Mouse (Mus musculus) right cerebral cortex, postnatal 14 days (tissue): ENCODE results near the gene Ccnd3.

Source experiments
- DNase-seq: peaks from one replicate; pipeline ENCODE4 v3.0.0; 2022

Ccnd3 gene

DNA sequence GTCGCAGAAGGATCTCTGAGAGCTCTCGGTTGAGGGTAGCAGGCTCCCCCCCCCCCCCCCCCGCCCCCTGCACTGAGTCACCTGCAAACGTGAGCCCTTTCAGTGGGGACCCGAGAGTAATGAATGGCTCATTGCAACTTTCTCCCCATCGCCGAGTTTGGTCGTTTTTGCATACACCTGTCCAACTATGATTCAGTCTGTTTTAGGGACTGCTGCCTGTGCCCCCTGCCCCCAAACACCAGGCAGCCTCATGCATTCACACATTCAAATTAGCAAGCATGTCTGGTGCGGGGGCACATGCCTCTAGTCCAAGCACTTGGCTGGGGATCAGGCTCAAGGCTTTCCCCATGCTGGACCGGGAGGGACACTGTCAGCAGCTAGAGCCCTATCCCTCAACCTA is 49.8 kb downstream of the Ccnd3 start:
- no peak for DNase-seq

DNA sequence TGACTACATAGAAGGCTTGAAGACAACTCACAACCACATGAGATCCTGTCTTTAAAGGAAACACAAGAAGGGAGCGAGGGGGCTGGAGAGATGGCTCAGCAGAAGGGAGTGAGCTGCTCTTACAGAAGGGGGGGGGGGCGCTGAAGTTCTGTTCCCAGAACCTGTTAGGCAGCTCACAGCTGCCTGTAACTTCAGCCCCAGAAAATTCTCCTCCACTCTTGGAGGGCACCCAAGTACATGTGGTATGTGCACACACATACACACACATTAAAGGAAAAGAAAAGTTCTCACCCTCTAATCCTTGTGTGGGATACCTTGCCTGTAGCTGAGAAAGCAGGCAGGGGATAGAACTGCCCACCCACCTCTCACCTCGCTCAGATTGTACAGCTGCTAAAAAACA is 52.3 kb downstream of the Ccnd3 start:
- no peak for DNase-seq

DNA sequence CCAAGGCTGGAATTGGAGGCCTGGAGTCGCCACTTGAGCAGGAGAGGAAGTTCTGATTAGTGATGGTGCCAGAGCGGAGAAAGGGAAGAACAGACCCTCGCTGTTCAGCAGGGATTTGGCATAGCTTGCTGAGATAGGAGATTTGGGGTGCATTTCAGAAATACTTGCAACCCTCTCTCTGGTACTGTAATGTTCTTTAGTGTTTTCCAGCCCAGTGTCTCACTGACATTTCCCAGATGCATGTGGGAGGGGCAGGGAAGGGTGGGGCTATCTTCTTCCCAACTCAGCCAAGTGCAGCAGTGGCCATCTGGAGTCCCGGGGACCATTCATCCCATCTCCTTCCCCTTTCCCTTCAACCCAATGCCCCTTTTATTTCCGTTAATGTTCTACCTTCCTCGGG is 54.9 kb downstream of the Ccnd3 start:
- no peak for DNase-seq

DNA sequence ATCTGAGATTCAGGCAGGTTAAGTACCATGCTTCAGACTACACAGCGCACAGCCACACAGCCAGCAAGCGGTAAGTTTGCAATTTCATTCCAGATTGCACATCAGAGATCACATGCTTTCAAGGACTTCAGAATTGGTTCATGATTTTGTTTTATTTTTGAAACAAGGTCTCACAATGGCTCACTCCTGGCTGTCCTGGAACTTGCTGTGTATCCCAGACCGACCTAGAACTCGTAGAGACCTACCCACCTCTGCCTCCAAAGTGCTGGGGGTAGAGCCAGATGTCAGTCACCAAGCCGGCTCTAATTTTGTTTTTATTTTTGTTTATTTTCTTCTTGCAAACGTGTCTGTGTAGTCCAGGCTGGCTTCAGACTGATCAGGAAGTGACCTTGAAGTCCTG is 58.0 kb downstream of the Ccnd3 start:
- DNase-seq: no peak

DNA sequence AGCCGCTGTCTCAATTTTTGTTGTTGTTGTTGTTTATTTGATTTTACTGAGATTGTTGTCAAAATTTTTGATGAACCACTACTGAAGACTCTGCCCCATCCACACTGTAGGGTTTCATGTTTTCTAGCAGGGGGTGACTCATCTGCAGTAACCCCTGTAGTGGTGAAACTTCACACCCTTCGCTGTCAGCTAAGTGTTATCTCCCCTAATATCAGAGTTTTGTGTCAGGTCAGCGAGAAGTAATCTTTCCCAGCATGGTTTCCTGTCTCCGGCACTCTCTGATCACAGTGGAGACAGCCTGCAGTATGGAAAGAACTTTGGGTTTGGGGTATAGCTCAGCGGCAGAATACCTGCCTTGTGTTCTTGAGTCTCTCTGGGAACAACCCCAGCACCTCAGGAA is 59.8 kb downstream of the Ccnd3 start:
- no peak for DNase-seq

DNA sequence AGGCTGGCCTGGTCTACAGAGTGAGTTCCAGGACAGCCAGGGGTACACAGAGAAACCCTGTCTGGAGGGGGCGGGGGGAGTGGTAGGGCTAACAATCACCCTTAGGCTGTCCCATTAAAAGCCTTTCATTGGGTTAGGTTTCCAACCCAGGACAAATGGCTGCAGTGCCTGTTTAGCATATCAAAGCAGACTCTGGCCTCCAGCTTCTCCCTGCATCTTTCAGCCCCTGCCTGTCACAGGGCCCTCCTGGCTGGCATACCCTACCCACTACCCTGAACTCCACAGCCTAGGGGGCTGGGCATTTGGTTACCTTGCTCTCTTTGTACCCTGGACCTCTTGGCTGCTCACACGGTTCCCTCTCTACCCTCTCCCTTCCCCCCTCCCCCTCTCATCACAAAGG is 61.3 kb downstream of the Ccnd3 start:
- no peak for DNase-seq

DNA sequence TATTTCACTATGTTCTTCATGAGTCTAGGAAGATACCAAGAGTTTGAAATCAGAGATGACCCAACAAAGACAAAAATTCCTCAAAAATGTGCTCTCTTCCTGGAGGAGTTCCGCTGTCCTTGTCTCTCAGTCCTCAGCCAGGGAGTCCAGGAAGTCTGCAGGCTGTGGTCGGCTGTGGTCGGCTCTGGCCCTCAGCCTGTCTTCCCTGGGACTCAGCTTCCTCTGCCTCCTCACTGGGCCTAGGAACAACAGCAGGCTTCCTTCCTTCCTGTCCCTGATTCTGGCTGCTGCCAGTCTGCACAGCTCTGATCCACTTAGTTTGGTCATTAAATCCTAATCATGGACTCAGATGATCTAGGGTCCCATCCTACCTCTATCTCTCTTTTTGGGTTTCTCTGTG is 62.4 kb downstream of the Ccnd3 start:
- DNase-seq: no peak

DNA sequence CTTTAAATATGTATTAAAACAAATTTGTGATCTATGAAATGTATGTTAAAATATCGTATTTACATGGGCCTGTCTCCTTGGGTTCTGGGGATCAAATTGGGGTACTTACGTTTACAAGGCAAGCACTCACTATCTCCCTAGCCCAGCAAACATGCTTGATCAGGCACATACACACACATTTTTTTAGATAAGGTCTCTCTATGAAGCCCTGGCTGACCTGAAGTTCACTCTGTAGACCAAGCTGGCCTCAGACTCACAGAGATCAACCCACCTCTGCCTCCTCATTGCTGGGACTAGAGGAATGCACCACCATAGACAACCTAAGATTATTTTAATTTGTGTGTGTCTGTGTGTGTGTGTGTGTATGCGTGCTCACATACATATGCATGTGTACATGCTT is 63.5 kb downstream of the Ccnd3 start:
- DNase-seq: no peak

DNA sequence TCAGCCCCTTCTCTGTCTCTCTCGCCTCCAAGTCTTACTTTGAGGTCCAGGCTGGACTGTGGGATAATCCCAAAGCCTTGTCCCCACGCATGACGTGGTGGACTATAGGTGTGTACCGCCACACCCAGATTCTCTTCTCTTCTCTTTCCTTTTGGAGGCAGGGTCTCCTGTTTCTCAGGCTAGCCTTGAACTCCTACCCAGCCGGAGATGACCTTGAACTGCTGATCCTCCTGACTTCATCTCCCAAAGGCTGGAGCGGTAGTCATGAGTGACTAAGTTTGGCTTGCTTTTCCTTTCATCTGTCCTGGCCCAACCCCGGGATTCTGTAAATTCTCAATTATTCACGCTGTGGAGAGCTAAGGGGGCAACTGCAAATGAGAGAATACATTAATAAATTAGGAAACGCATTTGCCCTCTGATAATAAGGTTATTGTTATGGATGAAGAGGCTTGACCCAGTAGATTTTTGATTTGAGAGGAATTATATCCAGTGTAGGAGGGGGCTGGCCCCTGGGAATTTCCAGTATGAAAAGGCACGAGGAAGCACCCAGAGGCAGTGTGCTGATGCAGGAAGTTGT is 64.2 kb downstream of the Ccnd3 start:
- no peak for DNase-seq

DNA sequence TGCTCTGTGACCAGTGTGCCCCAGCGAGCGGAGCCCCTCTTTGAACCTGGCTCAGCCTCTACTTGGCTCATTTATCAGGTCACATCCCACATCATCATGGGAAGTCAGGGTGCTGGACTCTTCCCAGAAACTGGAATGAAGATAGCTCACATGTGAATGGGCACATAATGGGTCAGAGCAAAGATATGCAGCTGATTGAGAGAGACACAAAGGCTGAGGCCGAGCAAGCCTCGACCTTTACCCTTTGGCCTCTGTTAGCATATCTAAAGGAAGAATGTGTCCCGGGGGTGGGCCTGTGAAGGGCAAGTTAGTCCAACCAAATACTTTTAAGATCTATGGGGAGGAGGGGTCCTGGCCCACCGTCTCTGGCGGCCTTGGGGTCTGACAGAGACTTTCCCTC is 66.8 kb downstream of the Ccnd3 start:
- no peak for DNase-seq

DNA sequence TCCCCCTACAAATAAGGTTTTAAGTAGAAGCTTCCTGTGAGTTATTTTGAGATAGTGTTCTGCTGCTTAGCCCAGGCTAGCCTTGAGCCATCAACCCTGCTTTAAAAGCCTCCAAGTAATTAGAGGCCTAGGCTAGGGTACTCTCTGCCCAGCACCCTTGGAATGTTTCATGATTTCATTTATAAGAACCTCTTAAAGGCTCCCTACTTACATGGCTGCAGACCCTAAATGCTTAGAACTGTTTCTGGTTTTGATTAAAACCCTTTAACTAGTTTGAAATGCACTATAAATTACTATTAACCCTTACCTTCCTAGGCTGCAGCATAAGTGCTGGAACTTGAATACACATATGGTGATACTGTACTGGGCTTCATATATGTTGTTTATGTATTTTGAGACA is 67.6 kb downstream of the Ccnd3 start:
- no peak for DNase-seq

DNA sequence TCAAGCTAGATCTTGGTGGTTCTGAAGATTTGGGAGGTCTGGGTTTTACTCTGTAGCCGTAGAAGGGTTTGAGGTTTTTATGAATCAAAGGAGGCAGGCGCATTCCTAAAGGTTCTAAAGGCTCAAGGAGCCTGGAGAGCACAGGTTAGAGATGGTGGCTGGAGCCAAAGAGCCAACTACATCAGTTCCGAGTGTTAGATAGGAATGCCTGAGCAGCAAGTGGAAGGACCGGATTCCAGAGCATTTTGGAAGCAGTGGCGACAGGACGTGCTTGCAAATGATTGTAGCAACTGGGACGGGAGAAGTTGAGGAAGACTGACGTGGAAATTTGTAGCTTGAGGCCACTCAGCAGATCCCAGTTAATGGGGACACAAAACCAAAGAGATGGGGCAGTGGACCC is 69.2 kb downstream of the Ccnd3 start:
- DNase-seq: no peak

DNA sequence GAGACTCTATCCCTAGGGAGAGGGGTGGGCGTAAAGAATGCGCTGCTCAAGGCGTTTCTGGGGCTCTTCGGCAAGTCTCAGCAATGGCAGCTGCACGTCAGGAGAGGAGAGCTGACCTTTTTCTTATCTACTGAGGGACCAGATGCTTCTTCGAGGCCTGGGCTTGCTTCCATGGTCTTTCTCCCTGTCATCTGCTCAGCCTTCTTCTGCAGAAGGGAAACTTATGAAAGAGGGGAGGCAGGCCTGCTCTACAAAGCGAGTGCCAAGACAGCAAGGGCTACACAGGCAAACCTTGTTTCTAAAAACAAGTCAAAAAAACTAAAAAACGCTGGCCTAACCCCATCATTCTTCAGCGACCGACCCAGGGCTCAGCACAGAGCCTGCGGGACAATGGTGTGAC is 70.0 kb downstream of the Ccnd3 start:
- DNase-seq: no peak

DNA sequence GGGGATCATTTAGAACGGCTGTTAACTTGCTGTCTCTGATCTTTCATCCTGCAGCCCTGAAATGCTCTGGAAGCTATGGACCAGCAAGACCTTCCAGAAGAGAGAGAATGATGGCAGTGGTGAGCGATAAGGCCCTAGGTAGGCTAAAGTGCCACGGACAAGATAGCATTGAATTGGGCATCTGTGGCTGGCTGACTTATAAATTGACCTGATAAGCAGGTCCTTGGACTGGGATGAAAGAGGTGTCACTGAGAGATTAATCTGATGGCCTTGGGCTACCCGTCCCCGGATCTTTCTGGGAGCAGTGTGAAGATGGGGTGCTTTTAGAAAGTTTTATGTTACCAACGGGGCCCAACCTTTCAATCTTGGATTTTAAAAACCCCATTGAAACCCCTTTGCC is 73.8 kb downstream of the Ccnd3 start:
- DNase-seq: no peak

DNA sequence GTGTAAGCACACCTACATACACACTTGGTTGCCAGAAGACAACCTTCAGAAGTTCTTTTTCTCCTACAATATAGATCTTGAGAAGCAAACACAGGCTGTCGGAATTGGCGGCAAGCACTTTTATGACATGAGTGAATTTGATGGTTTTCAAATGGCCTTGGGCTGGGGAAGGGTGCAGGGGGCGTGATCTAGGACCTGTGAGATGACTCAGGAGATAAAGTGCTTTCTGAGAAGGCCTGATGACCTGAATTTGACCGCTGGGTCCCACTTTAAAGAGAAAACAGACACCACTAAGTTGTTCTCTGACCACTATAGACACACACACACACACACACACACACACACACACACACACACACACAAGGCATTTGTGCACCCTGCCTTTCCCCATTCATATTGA is 76.1 kb downstream of the Ccnd3 start:
- no peak for DNase-seq

DNA sequence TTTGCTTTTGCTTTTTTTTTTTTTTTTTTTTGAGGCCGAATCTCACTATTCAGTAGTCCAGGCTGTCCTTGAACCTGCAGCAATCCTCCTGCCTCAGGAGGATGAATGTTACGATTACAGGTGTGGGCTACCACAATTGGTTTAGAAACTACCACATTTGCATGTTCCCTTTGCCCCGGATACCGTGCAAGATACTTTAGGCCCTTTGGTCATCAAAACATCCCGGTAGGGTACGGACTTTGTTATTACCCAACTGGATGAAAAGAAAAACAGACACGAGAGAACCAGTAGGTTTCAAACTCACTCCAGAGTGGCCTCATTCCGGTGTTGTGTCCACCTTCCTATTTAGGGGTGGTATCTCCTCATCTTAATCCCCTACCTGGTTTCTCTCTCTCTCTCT is 83.7 kb downstream of the Ccnd3 start:
- no peak for DNase-seq

DNA sequence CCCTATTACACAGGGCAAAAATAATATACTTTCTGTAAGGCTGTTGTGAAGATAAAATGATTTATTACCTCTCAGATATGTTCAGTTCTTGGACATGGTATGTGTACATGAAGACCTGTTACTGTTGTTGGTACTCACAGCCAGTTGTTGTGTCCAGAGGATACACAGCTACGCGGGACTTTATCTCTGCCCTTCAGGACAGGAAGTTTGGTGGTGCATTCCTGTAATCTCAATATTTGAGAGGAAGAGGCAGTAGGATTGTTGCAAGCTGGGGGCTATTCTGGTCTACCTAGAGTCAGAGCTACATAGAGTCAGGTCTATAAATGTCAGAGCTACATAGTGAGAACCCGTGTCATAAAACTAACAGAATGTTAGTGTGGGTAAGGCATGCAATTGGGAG is 86.2 kb downstream of the Ccnd3 start:
- no peak for DNase-seq

DNA sequence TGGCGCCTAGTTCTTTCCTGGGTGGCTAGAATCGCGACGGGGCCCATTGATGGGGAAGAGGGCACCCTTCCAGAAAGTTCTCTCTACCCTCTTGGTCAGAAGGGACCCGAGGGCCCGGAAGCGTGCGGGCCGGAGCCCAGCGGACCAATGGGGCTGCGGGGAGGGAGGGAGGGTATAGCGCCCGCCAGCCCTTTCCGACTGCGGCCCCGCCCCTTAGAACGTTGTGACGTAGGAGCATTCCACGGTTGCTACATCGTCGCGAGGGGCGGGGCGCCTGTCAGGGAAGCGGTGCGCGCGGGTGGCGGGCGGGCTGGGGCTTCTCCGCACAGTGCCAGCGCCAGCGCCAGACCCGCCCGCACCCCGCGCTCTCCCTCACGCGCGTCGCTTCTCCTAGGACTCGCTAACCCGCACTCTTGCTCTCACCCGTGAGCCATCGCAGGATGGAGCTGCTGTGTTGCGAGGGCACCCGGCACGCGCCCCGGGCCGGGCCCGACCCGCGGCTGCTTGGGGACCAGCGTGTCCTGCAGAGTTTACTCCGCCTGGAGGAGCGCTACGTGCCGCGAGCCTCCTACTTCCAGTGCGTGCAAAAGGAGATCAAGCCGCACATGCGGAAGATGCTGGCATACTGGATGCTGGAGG is 88.5 kb downstream of the Ccnd3 start:
- DNase-seq: peak; percentile 94

DNA sequence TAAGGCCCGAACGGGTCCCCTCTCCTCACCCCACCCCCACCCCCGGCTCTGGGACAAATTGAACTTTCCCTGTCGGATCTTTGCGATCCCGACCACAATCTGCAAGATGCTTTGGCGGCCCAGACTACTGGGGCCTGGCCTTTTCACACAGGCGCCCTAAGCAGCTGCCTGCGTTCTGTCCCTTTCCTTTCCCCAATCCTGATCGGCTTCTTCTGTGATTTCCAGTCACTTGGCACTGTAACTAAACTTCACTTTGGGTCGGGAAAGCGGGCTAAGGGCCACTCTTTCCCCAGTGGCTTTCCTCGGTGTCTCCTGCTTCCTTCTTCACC is 89.0 kb downstream of the Ccnd3 start:
- DNase-seq: no peak

DNA sequence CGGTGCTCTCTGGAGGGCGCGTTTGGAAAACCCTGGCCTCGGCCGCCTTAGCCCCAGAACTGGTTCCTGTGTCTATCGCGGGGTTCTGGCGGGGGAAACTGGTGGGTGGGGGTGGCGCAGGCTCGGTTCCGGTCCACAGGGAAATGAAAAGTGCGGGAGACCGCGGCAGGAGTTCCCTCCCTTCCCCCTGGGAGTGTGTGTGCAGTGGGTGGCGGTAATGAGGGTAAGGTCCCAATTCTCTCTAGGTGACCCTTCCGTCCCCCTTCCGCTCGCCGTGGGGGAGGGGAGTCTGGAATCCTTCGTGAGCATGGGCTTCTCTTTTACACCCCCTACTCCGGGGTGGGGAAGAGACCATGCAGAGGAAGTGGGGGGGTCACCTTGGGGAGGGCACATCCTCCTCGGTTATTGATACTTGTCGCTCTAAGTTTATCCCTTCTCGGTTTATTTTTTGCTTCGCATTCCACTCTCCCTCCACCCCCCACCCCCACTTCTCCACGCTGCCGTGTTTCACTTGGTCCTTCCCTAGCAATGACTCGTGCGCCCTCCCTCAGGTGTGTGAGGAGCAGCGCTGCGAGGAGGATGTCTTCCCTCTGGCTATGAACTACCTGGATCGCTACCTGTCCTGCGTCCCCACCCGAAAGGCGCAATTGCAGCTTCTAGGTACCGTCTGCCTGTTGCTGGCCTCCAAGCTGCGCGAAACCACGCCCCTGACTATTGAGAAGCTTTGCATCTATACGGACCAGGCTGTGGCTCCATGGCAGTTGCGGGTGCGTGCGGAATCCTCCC is 89.5 kb downstream of the Ccnd3 start:
- DNase-seq: no peak

DNA sequence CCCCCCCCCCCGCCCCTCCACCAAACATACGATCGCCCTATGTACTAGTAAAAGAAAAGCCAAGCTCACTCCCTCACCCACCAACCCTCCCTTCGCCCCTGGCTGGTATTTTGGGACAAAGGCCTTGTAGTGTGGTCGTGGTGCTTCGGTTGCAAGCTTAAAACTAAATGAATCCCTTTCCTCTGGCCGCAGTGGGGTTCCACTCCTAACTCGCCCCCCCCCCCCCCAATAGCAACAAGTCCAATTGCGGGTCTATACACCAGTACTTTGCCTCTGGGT is 90.1 kb downstream of the Ccnd3 start:
- DNase-seq: no peak

DNA sequence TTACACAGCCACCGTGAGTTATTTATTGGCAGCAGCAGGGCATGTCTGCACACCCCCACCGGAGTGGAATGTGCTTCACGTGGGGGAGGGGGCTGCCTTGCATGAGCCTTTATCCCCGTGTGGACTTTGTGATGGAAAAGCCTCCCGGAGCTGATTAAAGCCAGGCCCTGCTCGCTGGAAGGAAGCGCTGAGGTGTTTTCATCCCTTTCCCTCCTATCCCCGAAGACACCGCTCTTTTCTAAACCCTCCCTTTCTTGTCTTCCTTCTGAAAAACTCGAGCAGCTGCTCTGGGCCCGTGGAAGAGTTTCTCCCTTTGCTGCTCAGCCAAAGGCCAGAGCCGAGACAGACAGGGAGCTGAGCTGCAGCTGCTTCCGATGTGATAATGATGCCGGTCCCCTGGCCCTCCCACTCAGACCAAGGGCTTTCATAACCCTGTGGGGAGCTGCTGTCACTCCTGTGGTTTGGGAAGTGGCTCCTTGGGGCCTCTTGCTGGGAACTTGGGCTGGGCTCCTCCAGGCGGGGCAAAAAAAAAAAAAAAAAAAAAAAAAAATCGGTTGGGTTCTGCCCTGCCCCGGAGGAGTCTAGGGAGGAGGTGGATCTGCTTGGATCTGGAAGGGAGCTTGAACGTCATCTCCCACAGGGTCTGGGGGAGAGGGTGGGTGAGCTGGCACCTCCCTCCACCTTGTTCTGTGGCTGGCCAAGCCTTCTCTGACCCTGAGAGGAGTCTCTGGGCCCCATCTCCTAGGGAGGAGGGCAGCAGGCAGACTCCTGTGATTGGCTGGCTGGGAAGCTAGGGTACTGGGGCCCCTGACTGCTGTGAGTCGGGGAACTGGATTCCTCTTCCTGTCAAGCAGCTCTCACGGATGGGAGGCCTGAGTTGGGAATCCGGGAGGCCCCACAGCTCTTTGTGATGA is 90.7 kb downstream of the Ccnd3 start:
- DNase-seq: no peak

DNA sequence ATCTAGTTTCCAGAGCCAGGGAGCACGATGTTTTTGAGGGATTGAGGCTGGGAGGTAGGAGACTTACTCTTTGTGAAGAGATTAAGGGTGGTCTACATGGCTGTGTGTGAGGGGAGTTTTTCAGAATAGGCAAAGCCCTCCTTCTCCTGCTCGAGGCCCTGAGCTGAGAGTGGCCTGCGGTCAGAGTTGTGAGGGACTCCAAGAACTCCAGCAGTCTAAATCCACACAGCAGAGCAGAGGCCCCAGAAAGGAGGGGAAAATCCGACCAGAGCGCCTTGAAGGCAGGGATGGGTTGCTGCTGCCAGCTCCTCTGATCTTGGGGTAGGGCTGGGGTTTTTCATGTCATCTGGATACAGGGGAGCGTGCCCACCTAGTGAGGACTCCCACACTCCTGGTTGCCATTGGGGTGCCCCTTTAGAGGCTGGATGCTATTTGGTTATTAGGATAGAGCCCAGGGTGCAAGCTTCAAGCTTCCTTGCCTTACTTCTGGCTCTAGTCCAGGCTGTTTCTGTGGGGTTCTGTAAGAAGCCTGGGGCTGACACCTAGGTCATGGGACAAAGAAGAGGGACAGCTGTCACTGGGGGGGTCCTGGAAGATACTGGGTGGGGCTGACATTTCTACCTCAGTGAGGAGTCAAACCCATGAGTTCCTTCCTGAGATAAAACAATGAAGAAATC is 91.4 kb downstream of the Ccnd3 start:
- no peak for DNase-seq

DNA sequence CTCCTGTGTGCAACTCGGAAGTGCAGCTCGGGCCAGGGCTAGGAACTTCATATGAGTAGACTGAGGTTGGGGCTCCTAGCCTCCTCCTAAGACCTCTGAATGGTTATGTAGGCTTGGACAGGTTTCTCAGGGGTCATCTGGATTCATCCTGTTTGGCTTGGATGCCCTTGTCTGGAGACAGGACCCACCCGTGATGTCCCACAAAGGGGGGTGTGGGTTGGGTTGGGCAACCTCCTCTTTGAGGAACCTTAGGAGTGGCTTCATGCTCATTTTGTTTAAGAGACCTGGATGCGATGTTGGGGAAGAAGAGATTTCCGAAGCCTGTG is 92.0 kb downstream of the Ccnd3 start:
- DNase-seq: no peak
